Mouse (Mus musculus): Measurements from ENCODE around the gene Plekhm2. TPM values are rescaled to one million over a fixed set of nuclear protein-coding genes. Genes with fewer than 3 reads are reported as not detected.

The Plekhm2 gene
- total RNA-seq, 4 experiments from 2014 or later, result 103 to 120 (median 107) TPM

Other genes with a start within 250 kb of the Plekhm2 start
- gene Clcnkb, start 248.9 kb downstream of the Plekhm2 start, total RNA-seq (2022), result under 1 TPM in 1 of 4 experiments, not detected in 3; 0.74 TPM
- gene Hspb7, start 244.1 kb downstream of the Plekhm2 start, total RNA-seq (2022), result under 1 TPM; 0.30 to 0.97 (median 0.73) TPM
- gene Srarp, start 228.8 kb downstream of the Plekhm2 start, total RNA-seq (2022), result 1 to 10 TPM; 2.8 to 4.9 (median 3.0) TPM
- 10 to 100 TPM; 36.7 to 42.0 (median 38.0) TPM for gene Zbtb17, start 220.2 kb downstream of the Plekhm2 start, total RNA-seq (2022)
- gene Spen, start 126.3 kb downstream of the Plekhm2 start, total RNA-seq (2022), result 10 to 100 TPM; 57.2 to 66.6 (median 62.1) TPM
- gene Fblim1, start 58.8 kb downstream of the Plekhm2 start, total RNA-seq (2022), result 1 to 10 TPM; 1.3 to 3.0 (median 2.1) TPM
- gene Tmem82, start 46.3 kb downstream of the Plekhm2 start, total RNA-seq (2022), result 1 to 10 TPM in 1 of 4 experiments, under 1 TPM in 3; 0.43 to 1.1 (median 0.51) TPM
- 1 to 10 TPM; 3.7 to 4.8 (median 4.2) TPM for gene Slc25a34, start 41.1 kb downstream of the Plekhm2 start, total RNA-seq (2022)
- gene Rsc1a1, start 20.7 kb upstream of the Plekhm2 start, total RNA-seq (2022), result 1 to 10 TPM in 3 of 4 experiments, not detected in 1; 2.3 to 2.6 (median 2.3) TPM
- gene Ddi2, start 58.5 kb upstream of the Plekhm2 start, total RNA-seq (2022), result 10 to 100 TPM; 40.6 to 44.3 (median 42.9) TPM
- 1 to 10 TPM; 1.2 to 3.1 (median 1.8) TPM for gene Agmat, start 81.8 kb upstream of the Plekhm2 start, total RNA-seq (2022)
- gene Dnajc16, start 126.0 kb upstream of the Plekhm2 start, total RNA-seq (2022), result 10 to 100 TPM; 42.6 to 43.8 (median 42.8) TPM
- 10 to 100 TPM; 23.3 to 30.5 (median 25.5) TPM for gene Casp9, start 128.7 kb upstream of the Plekhm2 start, total RNA-seq (2022)
- not detected for gene Cela2a, start 161.3 kb upstream of the Plekhm2 start, total RNA-seq (2022)
- gene Ctrc, start 181.5 kb upstream of the Plekhm2 start, total RNA-seq (2022), result not detected
- 100 to 1,000 TPM; 257 to 276 (median 261) TPM for gene Efhd2, start 210.0 kb upstream of the Plekhm2 start, total RNA-seq (2022)

Measured in left cerebral cortex, adult 8-10 months (tissue).